Mouse (Mus musculus) retina, adult 2 months (tissue): ENCODE measurements around the gene Aldh1a3.

ENCODE experiments used
- DNase-seq: peaks from one replicate; pipeline ENCODE4 v3.0.0-alpha.2; 2012; ENCODE audit warnings: low read depth, low spot score

The Aldh1a3 gene

DNA sequence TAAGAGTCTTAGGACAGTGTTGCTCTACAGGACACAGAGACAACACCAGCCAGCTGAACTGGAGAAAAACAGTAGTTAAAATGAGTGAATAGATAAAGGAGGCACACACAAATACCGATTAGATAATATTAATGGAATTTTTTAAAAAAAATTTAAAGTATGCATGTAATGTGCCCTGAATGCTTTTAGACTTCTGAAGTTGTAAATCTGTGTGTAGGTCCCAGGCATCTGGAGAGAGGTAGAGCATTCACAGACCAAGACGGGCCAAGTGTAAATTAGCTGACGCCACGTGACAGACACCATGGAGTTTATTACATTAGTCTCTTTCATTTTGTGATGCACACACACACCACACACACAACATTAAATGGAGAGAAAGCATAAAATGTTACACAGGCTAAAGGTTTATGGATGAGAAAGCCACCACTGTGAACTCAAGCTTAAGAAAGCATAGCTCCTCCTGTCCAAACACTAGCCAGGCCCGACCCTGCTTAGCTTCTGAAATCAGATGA is 57.3 kb downstream of the Aldh1a3 start:
- DNase-seq = no peak

DNA sequence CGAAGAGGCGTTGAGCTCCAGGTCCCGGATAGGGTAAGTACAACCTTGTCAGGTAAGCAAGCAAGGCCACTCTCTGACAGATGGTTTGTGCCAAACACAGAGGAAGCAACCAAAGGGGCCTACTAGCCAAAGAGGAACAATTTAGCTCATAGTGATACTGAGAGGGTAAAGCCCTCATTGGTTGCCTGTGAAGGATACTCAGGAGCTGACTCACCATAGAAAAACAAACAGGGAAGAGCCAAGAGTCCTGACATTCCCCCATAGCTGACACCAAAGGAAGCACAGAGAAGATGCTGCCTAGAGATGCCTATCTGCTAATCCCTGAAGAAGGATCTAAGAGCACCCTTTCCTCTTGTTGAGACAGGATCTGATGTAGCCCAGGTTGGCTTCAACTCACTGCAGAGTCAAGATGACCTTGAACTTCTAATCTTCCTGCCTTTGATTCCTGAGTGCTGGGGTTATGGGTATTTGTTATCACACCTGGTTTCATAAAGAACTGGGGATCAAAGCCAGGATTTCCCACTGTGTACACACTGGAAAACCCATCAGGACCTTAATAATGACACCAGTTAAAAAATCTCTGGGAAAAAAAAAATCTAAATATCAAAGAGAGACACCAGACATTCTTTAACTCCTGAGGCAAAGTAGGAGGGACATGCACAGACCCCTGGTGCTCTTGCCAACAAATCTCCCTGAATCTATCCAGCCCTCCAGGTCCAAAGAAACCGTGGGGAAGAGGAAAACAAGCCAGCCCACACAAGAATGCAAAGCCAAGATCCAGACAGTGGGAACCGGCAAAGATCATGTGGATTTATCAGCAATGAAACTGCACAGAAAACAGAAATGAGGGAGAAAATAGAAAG is 58.0 kb downstream of the Aldh1a3 start:
- no peak for DNase-seq

DNA sequence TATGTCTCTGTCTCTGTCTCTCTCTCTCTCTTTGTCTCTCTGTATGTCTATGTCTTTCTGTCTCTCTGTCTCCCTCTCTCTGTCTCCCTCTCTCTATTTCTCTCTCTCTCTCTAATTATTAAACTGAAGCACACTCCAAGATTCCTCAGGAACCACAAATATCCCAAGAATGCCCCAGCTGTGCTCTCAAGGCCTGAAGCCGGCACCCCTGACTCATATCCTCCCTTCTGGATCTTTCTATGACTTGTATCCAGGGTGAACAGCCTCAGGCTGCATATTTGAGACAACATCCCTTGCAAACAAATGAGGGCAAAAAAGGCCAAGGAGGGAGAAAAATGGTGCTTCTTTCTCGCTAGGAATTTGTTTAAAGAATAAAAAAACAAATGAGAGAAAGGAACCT is 61.4 kb downstream of the Aldh1a3 start, which contains the start of gene Gm10974:
Gene Gm10974, plus strand, starts transcription at position 2 of the 400 bp plus-strand sequence.
- no peak for DNase-seq

DNA sequence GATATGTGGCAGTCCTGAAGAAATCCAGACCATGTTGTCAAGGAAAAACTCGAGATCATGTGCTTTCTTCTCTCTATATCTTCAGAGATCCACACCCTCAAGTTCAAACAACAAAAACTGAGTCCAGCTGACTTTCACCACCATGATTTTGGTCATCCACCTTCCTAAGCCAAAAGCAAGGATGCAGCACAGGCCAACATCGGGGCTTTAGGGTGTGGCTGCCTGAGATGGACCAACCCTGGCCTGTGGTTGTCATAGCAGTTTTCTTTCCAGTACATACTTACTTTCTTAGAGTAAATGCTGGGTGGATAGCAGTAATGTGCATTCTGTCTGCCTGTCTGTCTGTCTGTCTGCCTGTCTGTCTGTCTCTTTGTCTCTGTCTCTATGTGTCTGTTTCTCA is 61.9 kb downstream of the Aldh1a3 start:
- no peak for DNase-seq

DNA sequence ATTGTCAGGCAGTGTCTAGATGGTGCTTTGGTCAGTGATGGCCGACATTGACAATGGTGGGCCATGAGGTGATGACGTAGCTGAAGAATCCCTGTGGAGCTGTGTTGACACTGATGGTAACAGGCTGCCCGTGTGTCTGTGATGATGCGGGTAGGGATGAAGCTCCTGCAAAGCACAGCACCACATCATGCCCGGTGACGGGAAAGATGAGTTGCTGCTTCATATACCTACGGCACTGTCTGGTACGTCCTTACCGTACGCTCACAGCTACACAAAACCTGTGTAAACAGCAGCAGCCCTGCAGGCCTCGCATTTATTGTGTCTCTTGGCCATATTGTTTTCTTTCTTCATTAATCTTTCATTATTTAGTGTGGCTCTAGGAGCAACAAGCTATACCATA is 62.8 kb downstream of the Aldh1a3 start:
- DNase-seq = no peak

DNA sequence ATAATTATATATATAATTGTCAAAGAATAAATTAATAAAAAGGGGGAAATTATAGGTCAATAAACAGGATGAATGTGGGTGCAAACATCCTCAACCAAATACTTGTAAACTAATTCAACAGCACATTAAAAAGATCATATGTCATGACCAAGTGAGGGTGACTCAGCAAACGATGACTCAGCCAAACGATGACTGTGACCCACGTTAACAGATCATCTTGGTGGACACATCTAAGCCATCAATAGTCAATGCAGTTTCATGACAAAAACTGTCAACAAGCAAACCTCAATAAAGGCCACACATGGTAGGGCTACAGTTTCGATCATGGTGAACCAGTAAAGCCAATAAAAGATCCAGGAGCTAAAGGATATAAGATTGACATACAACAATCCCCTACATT is 68.3 kb downstream of the Aldh1a3 start:
- no peak for DNase-seq

DNA sequence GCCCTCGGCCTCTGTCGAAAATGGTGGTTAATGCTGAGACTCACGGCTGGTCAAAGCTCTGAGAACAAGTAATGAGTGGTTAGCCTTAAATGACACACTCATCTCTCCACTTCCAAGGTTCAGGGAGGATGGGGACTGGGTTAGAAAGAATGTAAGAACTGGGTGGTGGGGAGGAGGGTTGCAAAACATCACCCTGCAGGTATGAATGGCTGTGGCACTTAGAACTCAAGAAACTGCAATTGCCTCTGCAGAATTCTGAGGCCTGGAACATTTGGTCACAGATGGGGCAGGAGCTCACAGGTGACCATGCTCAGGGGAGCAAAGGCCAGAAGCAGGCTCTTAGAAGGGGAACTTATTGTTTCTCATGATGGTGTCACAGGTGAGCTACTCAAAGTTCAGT is 68.9 kb downstream of the Aldh1a3 start:
- no peak for DNase-seq

DNA sequence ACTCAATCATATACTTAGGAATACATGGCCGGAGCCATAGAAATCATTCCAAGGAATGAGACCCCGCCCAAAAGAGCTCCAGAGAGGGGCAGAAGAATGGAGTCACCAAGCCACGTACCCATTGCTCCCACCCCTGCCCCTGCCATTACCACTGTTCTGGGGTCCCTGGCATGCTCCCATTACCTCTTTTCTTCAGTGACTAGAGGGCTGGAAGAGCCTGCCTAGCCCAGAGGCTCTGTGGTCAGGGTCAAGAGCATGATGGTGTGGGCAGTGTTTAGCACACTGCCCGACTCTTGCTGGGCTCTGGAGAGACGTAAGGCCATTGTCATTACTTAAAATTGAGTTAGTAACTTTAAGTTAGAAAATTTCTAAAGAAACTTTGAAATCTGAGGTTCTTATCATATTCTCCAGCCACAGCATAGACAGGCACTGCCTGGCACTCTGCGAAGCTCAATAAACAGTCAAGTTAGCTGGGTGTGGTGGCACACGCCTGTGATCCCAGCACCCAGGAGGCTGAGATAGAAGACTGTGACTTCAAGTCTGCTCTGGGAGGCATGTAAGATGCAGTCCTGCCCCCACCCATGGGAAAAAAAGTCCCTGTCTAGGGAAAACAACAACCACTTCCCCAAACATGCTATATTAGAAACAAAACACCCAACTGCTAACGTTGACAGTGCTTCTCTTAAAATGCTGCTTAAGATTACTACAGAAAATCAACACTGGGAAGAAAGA is 71.4 kb downstream of the Aldh1a3 start:
- DNase-seq = no peak

DNA sequence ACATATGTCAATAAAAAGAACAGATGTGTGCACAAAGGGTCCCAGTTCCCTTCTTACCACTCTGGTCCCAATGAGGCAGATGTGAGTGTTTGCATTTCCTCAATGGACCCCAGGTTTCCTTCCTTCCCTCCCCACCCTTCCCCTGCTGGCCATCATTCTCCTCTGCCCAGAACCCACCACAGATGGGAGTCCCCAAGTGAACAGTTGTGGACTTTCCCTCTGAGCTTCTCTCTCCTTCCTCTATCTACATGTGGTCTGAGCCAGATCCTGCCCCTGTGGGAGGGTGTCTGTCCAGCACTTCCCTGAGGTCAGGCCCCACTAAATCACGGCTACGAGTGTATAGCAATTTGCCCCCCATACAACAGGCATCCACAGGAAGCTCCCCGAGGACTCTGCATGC is 72.4 kb downstream of the Aldh1a3 start:
- no peak for DNase-seq

DNA sequence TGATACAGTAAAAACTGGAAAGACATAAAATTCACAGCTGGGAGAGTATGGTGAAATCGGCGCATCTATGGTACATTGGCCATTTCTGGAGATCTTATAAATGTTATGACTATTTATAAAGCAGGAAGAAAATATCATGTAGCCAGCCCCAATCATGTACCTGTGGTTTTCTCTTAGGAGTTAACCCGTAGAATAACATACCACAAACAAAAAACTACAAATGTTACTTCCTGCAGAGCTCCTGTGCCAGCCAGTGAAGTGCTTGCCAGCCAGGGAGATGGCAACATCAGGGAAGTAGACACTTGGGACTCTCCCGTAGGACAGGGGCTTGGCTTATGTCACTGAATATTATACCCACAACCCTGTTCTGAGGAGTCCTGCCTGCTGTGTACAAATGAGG is 76.2 kb downstream of the Aldh1a3 start:
- DNase-seq = no peak

DNA sequence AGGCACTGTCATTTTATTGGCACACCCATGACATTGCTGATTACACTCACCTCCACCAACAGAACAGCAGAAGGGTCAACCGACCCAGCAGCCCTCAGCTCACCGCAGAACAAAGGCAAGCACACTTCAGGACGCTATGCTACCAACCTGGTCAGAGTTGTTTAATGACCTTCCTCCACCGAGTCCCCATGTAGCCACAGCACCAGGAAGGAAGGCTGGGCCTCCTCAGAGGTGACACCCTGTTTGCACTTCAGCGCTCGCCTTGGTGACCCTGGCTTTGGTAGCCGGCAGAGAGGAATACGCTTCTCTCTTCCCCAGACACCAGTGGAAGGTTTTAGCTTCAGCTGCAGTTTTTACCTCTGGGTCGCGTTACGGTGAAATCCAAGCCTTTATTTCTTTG is 77.6 kb downstream of the Aldh1a3 start:
- no peak for DNase-seq

DNA sequence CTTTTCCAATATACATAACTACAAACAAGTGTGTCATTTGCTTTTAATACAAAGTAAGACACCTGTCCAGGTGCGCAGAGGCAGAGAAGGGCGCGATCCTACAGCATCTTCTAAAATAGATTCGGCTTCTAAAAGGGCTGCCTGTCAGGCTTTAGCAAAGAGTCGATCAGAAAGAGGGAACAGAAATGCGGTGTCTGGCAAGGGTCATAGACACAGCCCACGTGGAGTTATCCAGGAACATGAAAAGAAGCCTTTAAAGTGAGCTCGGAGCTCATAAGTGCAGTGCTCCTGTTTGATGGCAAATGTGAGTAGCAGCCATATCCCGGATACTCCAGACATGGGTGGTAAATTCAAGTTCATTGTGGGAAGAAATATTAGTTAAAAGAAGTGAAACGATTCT is 78.7 kb downstream of the Aldh1a3 start:
- no peak for DNase-seq

DNA sequence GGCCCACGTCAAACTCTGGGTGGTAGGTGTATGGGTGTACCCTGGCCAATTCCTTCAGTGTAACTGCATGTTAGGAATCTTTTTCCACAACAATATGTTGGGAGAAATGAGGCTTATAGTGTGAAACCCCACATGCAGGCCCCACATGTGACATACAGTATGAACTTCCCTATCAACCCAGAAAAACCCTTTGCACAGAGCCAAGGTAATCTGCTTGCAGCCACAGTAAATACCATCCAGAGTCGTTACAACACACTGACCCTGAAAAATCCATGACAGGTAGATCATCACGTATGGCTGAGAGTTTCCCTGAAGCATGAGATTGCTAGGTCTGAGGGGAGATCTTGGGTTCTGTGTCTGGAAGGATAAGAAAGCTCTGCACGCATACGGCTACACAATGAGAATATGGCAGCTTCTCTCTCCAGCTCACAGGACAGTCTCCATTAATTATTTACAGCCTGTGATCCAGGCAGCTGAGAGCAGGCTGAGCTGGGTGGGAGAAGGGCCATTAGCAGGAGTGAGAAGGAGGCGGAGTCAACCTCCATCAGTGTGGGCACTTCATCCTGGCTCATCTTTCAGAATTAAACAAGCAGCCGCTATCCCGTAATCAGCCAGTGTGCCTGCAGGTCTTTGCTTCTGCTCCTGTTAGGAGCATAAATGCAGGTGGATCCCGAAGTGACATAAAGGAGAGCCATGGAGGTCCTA is 80.2 kb downstream of the Aldh1a3 start:
- DNase-seq = no peak

DNA sequence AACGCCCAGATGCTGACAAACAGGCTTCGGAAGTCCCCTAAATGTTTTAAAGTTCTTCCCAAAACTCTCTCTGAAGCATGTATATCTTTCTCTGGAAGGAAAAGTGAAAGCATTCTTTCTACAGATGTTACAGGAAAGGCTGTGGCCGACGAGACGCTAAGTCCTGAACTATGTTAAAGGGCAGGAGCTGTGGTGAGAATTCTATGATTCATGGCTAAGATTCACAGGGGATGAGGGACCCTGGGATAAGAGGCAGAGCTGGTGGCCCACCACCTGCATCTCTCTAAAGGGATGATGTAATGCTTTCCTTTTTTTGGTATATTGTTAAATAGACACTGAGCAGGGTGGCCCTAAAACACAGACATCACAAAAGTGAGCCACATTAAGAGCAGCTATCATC is 84.0 kb downstream of the Aldh1a3 start:
- no peak for DNase-seq

DNA sequence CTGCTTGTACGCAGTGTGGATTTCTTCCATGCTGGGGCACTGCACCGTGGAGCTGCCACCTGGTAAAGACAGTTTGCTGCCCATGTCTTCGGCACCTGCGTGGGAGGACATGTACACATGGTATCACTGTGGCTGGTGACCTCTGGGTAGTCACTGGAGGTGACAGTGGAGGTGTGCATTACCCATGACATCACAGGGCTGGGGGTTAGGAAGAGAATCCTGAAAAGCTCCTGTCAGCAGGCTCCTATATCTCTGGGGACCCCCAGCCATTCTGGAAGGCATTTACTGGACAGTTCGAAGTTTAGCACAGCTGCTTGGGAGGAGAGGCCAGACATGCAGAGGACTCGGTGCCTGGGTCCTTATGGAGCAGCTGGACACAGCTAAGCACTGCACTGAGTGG is 84.5 kb downstream of the Aldh1a3 start:
- no peak for DNase-seq

DNA sequence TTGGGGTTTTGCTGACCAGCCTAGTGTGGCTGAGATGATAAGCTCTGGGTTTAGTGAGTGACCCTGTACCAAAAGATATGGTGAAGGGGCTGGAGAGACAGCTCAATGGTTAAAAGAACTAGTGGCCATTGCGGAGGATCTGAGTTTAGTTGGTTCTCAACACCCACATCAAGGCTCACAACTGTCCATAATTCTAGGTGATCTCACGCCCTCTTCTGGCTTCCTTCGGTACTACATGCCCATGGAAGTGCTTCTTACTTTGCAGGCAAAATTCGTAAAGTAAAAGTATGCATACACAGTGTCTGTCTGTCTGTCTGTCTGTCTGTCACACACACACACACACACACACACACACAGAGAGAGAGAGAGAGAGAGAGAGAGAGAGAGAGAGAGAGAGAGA is 85.0 kb downstream of the Aldh1a3 start:
- no peak for DNase-seq
